Mouse (Mus musculus) mouse embryonic stem cell (cell line): ENCODE results near the gene Akap1.

Experiments used
- in situ Hi-C, 2 experiments: fragments of 300-500 bp; cut with MboI; formaldehyde crosslinking; loops; 1 replicate in 1 of 2; 3 replicates in 1 of 2; pipeline ENCODE4 v1.14.3; 2019 to 2020; ENCODE audit warnings: low sequenced_read_pairs in 2 of 2, low pct_unique_long_range_greater_than_20kb in 1 of 2, mixed read lengths in 1 of 2; ENCODE audit not compliant: unreplicated experiment in 1 of 2

Gene Akap1

DNA sequence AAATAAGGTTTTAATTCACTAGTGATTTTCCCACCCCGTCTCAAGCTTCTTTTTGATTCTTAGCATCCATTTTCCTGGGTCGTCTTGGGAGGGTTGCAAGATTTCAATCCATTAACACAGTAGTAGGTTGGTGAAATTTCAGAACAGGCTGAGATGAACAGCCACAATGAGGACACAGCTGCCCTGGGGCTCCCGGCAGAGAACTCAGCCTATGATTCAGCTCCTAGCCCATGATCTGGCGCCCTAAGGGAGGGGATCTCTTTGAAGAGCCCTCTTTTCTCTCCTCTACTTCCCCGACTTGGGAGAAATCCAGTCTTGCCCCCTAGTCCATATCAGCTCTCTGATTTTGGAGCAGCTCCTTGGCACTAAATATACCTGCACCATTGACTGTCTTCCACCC is 41.9 kb downstream of the Akap1 start:
- in situ Hi-C loops, result loop anchor here in 1 of 2 experiments (25.0 kb wide), 1 partner anchor 535 kb away; the partner anchor contains the start of gene Ccdc182

DNA sequence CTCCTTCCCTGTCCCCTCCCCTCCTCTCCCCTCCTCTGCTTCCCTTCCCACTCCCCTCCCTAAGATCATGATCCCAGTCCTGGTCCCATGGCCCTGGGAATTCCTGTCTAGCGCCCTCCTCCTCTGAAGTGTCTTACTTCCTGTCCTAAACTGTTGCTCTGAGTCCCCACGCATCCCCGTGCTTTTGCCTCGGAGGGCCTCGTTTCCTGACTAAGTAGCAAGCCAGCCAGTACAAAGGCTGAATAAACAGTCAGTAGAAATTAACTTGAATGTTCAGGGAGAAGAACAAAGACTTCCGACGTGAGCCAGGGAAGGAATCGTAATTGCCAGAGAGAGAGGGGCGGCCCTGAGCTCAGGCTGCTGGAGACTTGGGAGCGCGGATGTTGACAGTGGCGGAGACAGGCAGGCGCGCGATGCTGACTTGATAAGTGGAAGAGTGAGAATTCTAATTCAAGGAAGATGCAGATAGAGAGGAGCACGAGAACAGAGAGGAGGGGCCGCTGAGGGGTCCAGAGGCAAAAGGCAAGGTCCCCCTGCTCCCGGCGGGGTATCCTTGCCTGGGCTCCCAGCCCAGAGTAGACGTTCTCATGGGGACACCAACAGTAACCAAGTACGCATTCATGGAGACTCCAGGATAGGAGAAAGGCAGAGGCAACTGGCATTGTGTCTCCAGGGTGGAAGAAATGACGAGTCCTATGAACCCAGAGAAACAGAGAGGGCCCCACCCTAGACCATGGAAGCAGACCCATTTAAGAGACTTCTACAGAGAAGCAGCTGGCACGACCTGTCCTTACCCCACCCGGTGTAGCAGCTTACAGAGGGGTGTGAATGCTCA is 43.4 kb downstream of the Akap1 start:
- in situ Hi-C loops, result loop anchor here in 1 of 2 experiments (25.0 kb wide), 1 partner anchor 534 kb away; the partner anchor contains the start of gene Ccdc182

DNA sequence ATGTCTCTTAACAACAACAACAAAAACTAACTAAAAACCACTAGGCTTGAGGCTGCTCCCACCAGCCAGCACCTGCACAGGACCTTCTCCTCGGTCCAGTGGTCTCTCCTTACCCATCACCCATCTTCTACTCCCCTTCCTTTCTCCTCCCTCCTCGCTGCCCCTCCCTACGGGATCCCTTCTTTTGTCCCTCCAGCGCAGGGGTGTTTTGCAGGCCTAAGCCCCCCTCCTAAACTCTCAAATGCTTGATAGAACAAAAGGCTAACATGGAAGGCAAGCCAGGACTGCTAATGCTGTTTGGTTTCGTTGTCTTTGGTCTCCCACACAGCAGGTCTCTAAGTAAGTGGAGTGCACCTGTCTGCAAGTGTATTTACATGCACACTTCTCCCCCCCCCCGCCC is 44.1 kb downstream of the Akap1 start:
- in situ Hi-C loops, result loop anchor here in 1 of 2 experiments (25.0 kb wide), 1 partner anchor 533 kb away; the partner anchor contains the start of gene Ccdc182

DNA sequence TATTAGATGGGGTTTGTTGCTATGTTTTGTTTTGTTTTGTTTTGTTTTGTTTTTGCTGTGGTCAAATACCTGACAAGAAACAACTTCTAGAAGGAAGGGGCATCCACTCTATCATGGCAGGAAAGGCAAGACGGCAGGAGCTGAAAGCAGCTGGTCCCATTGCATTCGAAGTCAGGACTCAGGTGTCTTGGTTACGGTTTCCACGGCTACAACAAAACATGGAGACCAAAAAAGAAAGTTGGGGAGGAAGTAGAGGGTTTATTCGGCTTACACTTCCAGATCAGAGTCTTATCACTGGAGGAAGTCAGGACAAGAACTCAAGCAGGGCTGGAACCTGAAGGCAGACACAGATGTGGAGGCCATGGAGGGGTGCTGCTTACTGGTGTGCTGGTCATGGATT is 47.3 kb downstream of the Akap1 start:
- in situ Hi-C loops, result loop anchor here (10.0 to 25.0 kb wide), 3 partner anchors 392 to 530 kb away; partner anchors contain the start of gene Ccdc182 (in 2 of the 2)

DNA sequence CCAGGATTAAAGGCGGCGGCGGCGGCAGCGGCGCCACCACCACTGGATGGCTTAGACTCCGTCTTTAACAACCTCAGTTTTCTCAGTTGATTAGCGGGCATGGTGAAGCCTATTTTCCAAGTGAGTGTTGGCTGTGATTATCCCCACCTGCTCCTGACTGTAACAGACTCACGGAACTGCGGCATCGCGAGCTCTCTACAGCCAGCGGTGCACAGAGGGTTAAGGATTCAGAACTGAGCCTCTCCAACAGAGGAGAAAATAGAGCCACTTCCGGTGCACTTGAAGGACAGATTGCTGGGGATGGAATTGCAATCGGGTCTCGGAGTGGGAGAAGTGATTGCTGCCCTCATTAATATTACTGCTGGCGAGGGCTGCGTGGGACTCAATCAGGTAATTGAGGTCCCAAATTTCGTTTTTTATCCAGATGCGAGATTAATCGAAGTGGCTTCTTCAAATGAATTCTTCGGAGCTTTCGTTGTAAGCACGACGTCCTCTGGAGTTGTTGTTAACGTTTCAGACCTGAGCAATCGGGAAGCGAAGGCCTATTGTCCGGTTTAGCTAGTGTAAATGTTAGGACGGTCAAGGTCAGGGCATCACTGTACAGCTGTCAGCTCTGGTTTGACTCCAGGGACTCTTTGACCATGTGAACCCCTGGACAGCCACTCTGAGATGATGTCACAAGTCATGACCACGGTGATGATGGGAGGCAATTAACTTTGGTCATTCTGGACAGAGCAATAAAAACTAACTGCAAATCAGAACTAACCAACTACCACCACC is 61.0 kb downstream of the Akap1 start:
- in situ Hi-C loops, result loop anchor here in 1 of 2 experiments (25.0 kb wide), 1 partner anchor 516 kb away; the partner anchor contains the start of gene Ccdc182

DNA sequence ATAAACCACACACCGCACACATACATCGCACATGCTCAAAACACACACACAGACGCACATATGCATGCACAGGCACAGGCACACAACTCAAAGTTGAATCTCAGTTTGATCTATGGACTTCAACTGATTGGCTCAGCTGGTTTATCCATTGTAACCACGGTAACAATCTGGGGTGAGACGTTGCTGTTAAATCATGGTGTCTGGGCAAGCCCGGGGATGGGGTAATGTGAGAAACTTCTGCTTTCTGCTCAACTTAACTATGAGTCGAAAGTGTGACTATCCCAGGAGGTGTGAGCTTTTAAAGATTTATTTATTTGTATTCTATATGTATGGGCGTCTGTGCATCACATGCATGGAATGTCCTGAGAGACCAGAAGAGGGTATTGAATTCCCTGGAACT is 68.2 kb downstream of the Akap1 start:
- in situ Hi-C loops, result no loop called here

DNA sequence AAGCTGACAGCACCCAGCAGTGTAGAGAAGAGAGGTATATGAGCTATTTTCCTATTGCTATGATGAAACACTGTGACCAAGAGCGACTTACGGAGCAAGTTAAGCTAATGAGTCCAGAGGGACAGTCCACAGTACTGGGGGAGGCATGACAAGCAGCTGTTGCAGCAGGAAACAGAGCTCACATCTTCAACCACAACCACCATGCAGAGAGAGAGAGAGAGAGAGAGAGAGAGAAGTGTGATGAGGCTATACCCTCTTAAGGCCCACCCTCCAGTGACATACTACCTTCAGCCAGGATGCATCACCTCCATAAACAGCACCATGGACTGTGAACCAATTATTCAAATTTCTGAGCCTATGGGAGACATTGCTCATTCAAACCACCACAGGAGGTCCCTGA is 74.5 kb downstream of the Akap1 start:
- in situ Hi-C loops, result no loop called here

DNA sequence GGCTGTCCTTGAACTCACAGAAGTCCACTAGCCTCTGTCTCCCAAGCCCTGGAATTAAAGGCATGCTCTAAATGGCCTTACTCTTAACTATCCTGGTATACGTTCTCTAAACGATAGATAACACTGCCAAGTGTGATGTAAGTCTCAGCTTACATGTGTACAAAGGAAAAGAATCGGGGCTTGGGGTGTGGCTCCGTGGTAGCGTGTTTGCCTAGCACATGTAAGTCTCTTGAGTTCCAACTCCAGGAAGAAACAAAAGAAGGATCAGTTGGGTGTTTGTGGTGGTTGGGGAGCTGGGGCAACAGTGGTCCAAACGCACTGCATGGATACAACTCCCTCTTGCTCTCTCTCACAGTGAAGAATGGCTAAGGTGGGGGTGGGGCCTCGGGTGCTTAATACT is 77.6 kb downstream of the Akap1 start:
- in situ Hi-C loops, result no loop called here

DNA sequence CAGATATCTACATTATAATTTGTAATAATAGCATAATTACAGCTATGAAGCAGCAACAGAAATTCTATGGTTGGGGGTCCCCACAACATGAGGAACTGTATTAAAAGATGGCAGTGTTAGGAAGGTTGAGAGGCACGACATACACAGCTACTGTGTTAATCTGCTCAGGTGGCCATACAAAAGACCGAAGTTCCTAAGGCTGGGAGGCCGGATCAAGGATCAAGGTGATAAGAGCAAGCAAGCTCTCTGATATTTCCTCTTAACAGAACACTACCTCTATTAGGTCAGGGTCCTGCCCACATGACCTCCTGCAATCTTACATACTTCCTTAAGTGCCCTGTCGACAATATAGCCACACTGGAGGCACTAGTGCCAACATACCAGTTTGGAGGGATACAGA is 80.9 kb downstream of the Akap1 start:
- in situ Hi-C loops, result no loop called here

DNA sequence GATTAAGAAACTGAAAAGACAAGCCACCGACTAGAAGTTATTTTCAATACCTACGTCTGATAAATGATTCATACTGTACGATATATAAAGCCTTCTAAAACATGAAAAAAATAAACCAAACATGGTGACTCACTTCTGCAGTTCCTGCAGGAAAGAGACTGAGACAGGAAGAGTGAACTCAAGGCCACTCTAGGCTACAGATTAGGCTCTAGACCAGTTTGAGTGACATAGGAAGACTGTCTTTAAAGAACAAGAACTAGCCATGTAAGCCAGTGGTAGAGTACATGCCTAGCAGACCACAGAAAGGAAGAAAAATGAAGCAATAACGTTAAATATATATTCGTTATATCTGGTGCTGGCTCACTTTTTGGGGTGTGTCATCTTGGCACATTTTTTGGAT is 81.9 kb downstream of the Akap1 start:
- in situ Hi-C loops, result no loop called here
